Comparison of ENCODE assay signal across 7 mouse cellular contexts in genomic region chr12:4842890-4843597, GRCm38 (mm10). TPM values are rescaled to one million over a fixed set of nuclear protein-coding genes. Genes with fewer than 3 reads are reported as not detected.
DNase-seq lines count a peak whose midpoint lies in the region; ATAC-seq lines count a peak whose summit lies in the region.

Gene Wdcp (plus strand): TSS chr12:4843303.

- DNase-seq in adrenal gland, adult 2 months, result peak; percentile 92
- peak; percentile 83 for DNase-seq in embryo, embryonic 11.5 days (ENCODE audit: low read depth, low spot score)
- peak; percentile 80 to 83 for DNase-seq in gastrocnemius, postnatal 36 days
- DNase-seq in left cerebral cortex, postnatal 25 days (ENCODE audit: low spot score in 2 of 2), result peak; percentile 92 to 96
- DNase-seq in midbrain, embryonic 10.5 days (ENCODE audit: low spot score), result peak; percentile 91
- peak; percentile 78 for DNase-seq in right cerebral cortex, postnatal 4 days

- H3K27ac ChIP-seq in intestine, embryonic 15.5 days, result no peak within 1 kb of the TSS; the same call in 1 of the 2 replicates
- peak within 1 kb of the TSS; percentile 76 for H3K27ac ChIP-seq in midbrain, embryonic 10.5 days (replicated peaks)

- ATAC-seq in intestine, embryonic 15.5 days, result peak; percentile 95

- peak within 1 kb of the TSS; percentile 51 for H3K9ac ChIP-seq in intestine, embryonic 15.5 days

- H3K27me3 ChIP-seq in intestine, embryonic 15.5 days (replicated peaks), result no peaks in the 10 kb centered on the region
- H3K27me3 ChIP-seq in midbrain, embryonic 10.5 days (ENCODE audit: low read depth, poor library complexity, severe bottlenecking), result peaks cover 39% of the 10 kb centered on the region

- H3K36me3 ChIP-seq in intestine, embryonic 15.5 days, result no peaks in the 10 kb centered on the region
- peaks cover 4% of the 10 kb centered on the region for H3K36me3 ChIP-seq in midbrain, embryonic 10.5 days

- no peaks in the 10 kb centered on the region for H3K9me3 ChIP-seq in intestine, embryonic 15.5 days
- no peaks in the 10 kb centered on the region for H3K9me3 ChIP-seq in midbrain, embryonic 10.5 days (replicated peaks)

- peaks cover 18% of the 10 kb centered on the region; the same call in 1 of the 2 replicates for H3K4me1 ChIP-seq in intestine, embryonic 15.5 days (replicated peaks)
- peaks cover 32% of the 10 kb centered on the region for H3K4me1 ChIP-seq in midbrain, embryonic 10.5 days

- intact Hi-C loops in gastrocnemius, postnatal 36 days (cut with DNase I), result no loop called here
- intact Hi-C loops in left cerebral cortex, postnatal 25 days (cut with DNase I), result loop anchor here (2.0 to 5.0 kb wide), 2 partner anchors 74 kb away; partner anchors contain the start of genes Atad2b, Fam228b and Pfn4

- WGBS in intestine, embryonic 15.5 days, result under 1% methylated on average over 30 of the region's 30 CpGs
- WGBS in midbrain, embryonic 10.5 days, result under 1% methylated on average over 30 of the region's 30 CpGs

- peak within 1 kb of the TSS; percentile 60 for H3K4me3 ChIP-seq in intestine, embryonic 15.5 days (replicated peaks)
- peak within 1 kb of the TSS; percentile 78 for H3K4me3 ChIP-seq in midbrain, embryonic 10.5 days

- H3K4me2 ChIP-seq in intestine, embryonic 15.5 days (replicated peaks), result peak within 1 kb of the TSS; percentile 69

RNA-seq across cellular contexts. Expression of gene Wdcp, which starts in this region (rescaled TPM):
- 1 to 10 TPM; 7.1 to 7.7 TPM for total RNA-seq in adrenal gland, adult 2 months (2021)
- polyA plus RNA-seq in adrenal gland, adult 2 months (2012; rRNA removed), result 3.5 and 3.8 TPM in 2 replicates
- total RNA-seq in gastrocnemius, postnatal 36 days (2021), result 1 to 10 TPM; 3.9 to 4.4 TPM
- 15.3 and 15.7 TPM in 2 replicates for polyA plus RNA-seq in intestine, embryonic 15.5 days (2015; fragmentation: Nextera tagmentation; extraction: Ambion mirVana)
- 10 to 100 TPM; 11.8 to 12.1 TPM for total RNA-seq in left cerebral cortex, postnatal 25 days (2021)
- 25.1 and 28.5 TPM in 2 replicates for polyA plus RNA-seq in midbrain, embryonic 10.5 days (2016; fragmentation: Nextera tagmentation; extraction: Ambion mirVana)
